Mouse (Mus musculus) heart, adult 8-10 months (tissue): ENCODE data around the gene Stk10. TPM values are rescaled to one million over a fixed set of nuclear protein-coding genes. Genes with fewer than 3 reads are reported as not detected.

Experiments
- DNase-seq: peaks from one replicate; pipeline ENCODE4 v3.0.0; 2022; ENCODE audit warnings: low spot score
- total RNA-seq, 4 experiments: library from RNA; stranded (reverse); gene quantifications; 2 replicates each; pipeline ENCODE4 v1.2.4; 2022

Gene Stk10
- total RNA-seq, 4 experiments from 2014 or later = 6.6 to 9.2 (median 8.7) TPM

DNA sequence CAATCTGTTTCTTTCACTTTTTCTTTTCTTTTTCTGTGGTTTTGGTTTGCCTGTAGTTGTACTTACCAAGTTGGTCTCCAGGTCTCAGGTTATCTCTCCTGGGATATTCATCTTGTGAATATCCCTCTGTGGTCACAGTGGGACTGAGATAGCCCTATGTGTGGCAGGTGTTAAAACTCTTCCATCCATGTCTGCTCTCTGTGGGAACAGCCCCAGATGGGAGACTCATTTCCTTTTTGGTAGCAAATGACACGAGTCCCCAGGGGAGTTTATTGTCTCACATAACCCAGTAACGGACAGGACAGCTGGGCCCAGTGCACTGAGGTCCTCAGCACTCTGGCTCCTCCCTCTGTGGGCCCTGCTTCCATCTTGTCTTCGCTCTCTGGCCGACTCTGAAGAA lies 17.0 kb downstream of the Stk10 start:
- peak; percentile 85 for DNase-seq

GRCm38 (mm10) chr11:32551056-32551455 lies 18.0 kb downstream of the Stk10 start:
- DNase-seq = no peak

DNA sequence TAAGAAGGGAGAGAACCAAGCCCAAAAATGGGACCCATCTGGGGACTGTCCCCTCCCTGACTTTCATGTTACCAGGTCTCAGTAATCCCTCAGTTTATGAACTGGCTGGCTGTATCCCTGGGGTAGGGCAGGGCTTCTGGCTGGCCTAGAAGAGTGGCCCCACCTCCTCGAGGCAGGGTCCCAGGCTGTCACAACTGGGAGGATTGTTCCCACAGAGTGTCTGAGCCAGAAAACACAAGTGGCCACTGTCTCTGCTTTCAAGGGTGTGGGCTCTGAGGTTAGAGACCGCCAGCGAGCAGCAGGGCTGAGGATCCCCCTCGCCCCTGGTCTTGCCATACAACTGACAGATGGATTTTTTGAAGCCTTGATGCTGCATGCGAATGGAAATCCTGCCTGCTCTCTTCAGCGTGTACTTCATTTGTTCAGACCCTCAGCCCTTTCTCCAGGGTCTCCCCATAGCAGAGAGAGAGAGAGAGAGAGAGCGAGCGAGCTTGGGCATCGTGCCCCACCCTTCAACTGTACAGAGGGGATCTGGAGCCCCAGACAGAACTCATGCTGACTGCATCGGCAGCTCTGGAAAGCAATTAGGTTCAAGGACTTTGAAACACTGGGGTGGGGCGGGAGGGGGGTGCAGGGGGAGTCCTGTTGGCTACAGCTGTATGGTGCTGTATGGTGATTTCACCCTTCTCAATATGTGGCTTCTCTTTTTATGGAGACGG lies 18.6 kb downstream of the Stk10 start:
- no peak for DNase-seq

- no peak for DNase-seq
These were observed 19.4 kb downstream of the Stk10 start for GRCm38 (mm10) chr11:32552401-32553090.

GRCm38 (mm10) chr11:32553311-32554140 lies 20.4 kb downstream of the Stk10 start:
- DNase-seq = no peak

GRCm38 (mm10) chr11:32554141-32555091 lies 21.3 kb downstream of the Stk10 start:
- DNase-seq = no peak

GRCm38 (mm10) chr11:32555103-32555689 lies 22.1 kb downstream of the Stk10 start:
- DNase-seq = no peak

GRCm38 (mm10) chr11:32556333-32556990 lies 23.4 kb downstream of the Stk10 start:
- DNase-seq = no peak

DNA sequence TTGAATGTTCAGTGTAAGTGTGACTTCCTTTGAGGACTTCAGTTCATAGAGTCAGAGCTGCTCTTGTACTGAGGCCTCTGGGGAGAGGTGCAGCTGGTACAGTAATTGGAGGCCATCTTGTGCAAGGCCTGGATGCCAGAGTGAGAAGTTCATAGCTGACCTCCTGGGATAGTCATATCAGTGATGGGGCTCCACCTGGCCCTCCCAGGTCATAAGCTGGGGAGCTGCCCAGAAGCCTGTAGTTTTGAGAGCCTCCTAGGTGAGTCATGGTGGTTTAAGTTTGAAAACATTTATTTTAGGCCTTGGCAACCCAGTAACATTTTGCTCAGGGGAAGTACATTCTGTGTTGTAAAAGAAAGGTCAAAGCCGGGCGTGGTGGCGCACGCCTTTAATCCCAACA lies 24.9 kb downstream of the Stk10 start:
- DNase-seq = no peak

DNA sequence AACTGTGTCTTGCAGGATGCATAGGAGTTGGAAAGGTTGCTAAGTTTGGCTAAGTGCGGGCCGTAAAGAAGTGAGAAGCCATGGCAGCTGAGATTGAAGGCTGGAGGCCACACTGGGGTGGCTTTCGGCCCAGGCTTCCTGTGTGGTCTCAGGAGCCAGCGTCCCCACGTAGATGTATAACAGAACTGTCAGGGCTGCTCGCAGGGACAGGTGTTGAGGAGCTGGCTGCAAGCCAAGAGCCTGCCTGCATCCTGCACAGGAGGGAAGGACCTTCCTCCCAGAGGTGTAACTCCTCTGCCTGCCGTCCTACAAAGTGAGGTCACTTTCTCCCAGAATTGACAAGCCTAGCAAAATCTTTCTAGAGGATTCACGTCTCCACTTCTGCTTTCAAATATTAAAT lies 25.6 kb downstream of the Stk10 start:
- DNase-seq = no peak

DNA sequence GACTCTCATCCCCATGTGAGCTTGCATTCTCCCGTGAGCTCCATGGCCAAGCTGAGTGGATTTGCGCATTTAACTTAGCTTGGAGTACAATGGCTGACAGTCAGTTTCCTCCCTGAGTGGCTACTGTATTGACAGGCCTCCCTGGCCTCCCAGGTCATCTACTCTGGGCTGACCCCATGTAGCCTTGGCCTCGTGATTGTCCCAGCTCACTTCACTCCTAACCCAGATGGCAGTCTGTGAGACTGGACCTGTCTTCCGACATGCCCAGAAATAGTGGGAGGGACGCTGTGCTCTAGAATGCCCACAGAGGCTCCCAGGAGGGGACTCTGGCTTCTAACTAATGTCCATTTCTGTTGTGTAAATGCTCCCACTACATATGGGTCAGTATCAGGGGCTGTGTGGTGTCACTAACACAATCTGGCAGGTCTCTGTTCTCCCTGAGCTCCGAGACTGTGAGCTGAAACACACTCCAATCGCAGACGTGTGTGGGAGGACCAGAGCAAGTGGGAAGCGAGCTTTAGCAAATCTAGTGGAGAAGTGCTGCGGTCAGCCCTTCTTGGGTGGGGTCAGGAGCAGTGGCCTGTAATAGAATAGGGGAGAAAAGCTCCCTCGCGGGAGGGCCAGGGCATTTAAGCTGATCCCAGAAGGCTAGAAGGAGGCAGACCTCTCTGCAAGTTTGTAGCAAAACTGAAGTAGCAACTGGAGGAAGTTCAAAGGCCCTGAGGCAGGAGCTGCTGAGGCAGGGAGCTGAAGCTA lies 27.1 kb downstream of the Stk10 start:
- no peak for DNase-seq

GRCm38 (mm10) chr11:32561465-32562355 lies 28.6 kb downstream of the Stk10 start:
- no peak for DNase-seq

GRCm38 (mm10) chr11:32562706-32563105 lies 29.6 kb downstream of the Stk10 start:
- DNase-seq = no peak

DNA sequence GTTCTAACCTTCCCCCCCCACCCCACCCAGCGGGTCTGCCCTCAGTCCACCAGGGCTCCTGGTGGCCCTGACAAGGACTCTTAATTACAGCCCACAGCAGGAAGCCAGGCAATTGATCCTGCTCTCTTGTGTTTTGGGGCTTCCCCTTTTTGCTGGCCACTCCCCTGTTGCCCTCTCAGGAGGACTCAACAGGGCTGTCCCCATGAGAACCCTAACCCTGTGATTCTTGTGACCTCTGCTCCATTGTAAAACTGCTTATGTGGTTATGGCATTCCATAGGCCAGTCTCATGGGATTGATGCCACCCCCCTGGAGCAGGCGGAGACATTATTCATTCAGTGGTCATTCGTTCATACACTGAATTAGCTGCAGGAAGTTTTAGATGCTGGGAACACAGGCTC lies 30.6 kb downstream of the Stk10 start:
- no peak for DNase-seq

DNA sequence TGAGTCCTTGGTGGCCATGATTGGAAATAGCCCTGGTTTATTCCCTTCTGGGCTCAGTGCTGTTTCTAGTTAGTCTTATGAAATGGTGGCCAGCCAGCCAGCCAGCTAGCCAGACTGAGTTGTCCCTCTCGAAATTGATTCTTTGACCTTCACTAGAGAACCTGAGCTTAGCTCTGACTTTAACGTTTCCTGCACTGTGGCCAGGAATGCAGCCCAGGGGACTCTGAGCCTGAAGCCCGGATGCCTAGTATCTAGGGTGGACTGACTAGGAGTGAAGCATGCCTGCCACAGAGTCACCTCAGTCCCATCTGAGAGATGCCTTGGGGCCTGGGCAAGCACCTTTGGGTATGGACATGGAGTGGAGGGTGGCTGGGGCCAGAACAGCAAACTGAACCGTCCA lies 31.5 kb downstream of the Stk10 start:
- no peak for DNase-seq

DNA sequence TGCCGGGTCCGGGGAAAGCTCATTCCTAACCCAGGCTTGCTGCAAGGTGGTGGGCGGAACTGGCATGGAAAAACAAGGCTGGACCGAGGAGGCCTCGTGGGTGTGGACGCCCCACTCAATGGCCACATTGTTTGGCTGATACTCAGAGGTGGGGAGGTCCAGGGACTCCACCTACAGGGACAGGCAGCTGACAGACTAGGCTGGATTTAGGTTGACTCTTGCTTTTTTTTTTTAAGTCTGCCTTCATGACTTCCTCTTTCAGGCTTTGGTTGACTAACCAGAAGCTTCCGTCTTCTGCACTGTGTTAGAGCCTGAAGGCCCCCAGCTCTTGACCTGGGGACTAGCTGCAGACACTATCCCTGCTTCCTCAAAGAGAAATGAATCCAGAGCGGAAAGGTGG lies 32.0 kb downstream of the Stk10 start:
- no peak for DNase-seq

GRCm38 (mm10) chr11:32566184-32566583 lies 33.1 kb downstream of the Stk10 start:
- DNase-seq = no peak

GRCm38 (mm10) chr11:32567000-32567855 lies 34.1 kb downstream of the Stk10 start:
- DNase-seq = no peak
